Mouse (Mus musculus) lung, adult 2 months (tissue): ENCODE results near the gene Phka2.

ENCODE experiments used
- CTCF ChIP-seq: fragments of 200-500 bp; IDR thresholded peaks from 2 replicates; pipeline ENCODE4 v1.5.1; 2011; ENCODE audit warnings: mild to moderate bottlenecking, low read length, control low read depth; ENCODE audit not compliant: insufficient read depth
- POLR2A ChIP-seq: fragments of 200-500 bp; IDR thresholded peaks from 2 replicates; pipeline ENCODE4 v1.6.1; 2011; ENCODE audit warnings: low read depth, mild to moderate bottlenecking, control low read depth, low read length, borderline replicate concordance; ENCODE audit errors: extremely low read depth

DNA sequence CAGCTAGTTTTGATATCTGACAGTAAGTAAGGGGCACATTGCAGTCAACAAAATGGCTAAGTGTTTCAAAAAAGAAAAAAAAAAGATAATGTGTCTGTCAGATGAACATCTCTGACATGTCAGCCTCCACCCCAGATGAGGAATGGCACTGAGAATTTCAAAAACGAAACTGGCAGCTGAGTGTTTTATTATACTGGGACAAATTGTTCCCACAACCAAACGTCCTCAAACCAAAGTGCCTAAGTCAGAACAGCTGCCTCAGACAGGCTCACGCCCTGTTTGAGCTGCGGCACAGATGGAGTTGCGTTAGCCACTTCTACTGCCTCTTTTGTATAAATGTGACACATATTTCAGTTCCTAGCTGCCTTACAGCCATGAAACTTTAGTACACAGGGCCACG, 7.0 kb upstream of the Phka2 start:
- TF ChIP-seq POLR2A (no peak), CTCF (no peak)
